Mouse (Mus musculus) left cerebral cortex, postnatal 4 days (tissue): ENCODE data around the gene Asb11. TPM values are rescaled to one million over a fixed set of nuclear protein-coding genes. Genes with fewer than 3 reads are reported as not detected.

ENCODE experiments used
- DNase-seq: peaks from one replicate; pipeline ENCODE4 v3.0.0-alpha.2; 2022
- intact Hi-C: fragments of 180-260 bp; cut with DNase I; formaldehyde crosslinking; loops from one replicate; pipeline ENCODE4 v1.15.1; 2025
- total RNA-seq, 2 experiments: library from RNA; stranded (reverse); gene quantifications; 2 replicates each; pipeline ENCODE4 v1.2.3; 2021

Asb11 gene
- total RNA-seq, 2 experiments from 2014 or later = 0.48 TPM; not detected in 1

DNA sequence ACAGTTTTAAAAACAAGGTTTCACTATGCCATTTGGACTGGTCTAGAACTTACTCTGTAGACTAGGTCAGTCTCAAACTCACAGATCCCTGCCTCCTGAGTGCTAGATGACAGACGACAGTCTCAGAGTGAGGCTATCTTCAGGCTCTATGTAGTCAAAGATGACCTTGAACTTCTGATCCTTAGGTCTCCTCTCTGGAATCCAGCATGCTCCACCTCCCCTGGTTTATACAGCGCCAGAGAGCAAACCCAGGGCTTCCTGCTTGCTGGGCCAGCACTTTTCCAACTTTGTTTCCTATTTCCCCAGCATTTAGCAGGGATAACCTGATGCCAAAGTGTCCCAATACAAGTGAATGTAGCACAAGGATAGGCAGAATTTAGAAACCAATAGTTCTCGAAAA is 3.9 kb downstream of the Asb11 start:
- intact Hi-C loops = no loop called here
- DNase-seq = no peak

DNA sequence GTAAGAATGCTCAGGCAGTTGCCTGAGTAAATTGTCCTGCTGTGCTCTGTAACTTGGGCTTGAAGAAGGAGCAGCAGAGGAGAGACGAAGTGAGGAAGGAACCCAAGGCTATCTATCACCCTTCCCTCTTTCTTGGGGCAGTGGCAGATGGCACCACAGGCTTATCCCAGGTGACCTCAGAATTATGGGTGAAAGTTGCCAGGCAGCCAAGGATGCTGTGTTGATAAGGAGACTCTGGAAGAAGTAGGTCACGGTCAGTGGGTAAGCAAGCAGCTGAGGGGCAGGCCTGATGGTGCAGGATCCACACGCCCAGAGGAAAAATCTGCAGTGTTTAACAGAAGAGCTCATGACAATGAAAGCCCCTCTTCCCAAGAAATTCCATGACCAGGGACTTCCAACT is 4.5 kb downstream of the Asb11 start:
- intact Hi-C loops = no loop called here
- no peak for DNase-seq

GRCm38 (mm10) chrX:164445601-164446000 is 8.8 kb downstream of the Asb11 start:
- intact Hi-C loops = loop anchor here (5.0 kb wide), 1 partner anchor 263 kb away; no protein-coding TSS in a partner anchor
- DNase-seq = no peak

GRCm38 (mm10) chrX:164446106-164446551 is 9.3 kb downstream of the Asb11 start:
- DNase-seq = no peak
- intact Hi-C loops = loop anchor here (5.0 kb wide), 1 partner anchor 264 kb away; no protein-coding TSS in a partner anchor

- intact Hi-C loops = loop anchor here (5.0 kb wide), 1 partner anchor 265 kb away; no protein-coding TSS in a partner anchor
- no peak for DNase-seq
These were observed 10.3 kb downstream of the Asb11 start for GRCm38 (mm10) chrX:164446835-164447681.

DNA sequence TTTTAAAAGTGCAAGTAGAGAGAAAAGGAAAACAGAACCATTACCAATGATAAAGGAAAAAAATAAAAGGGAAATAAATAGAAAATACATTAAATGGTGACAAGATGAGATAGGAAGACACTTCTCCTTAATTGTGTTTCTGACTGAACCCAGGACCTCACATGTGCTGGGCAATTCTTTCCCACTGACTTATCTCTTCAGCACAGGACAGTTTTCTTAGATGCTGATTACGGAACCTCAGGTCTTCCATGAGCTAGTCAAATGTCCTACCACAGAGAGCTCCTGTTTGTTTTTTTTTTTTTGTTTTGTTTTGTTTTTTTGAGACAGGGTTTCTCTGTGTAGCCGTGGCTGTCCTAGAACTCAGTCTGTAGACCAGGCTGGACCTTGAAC is 10.9 kb downstream of the Asb11 start:
- intact Hi-C loops = loop anchor here (5.0 kb wide), 1 partner anchor 265 kb away; no protein-coding TSS in a partner anchor
- DNase-seq = no peak

DNA sequence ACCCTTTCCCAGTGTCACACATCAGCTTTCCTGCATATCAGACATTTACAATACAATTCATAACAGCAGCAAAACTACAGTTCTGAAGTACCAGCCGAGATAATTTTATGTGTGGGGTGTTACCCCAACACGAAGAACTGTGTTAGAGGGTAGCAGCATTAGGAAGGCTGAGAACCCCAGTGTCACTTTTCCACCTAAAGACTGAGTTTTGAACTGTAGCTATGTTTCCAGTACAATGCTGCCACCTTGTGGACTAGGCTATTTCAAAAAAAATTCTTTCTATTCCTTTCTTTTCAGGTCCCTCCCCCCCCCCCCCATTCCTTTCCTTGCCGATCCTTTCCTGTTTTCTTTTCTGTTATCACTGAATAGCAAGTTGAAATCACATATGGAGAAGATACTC is 12.4 kb downstream of the Asb11 start:
- intact Hi-C loops = loop anchor here (5.0 kb wide), 1 partner anchor 267 kb away; no protein-coding TSS in a partner anchor
- DNase-seq = peak; percentile 8

DNA sequence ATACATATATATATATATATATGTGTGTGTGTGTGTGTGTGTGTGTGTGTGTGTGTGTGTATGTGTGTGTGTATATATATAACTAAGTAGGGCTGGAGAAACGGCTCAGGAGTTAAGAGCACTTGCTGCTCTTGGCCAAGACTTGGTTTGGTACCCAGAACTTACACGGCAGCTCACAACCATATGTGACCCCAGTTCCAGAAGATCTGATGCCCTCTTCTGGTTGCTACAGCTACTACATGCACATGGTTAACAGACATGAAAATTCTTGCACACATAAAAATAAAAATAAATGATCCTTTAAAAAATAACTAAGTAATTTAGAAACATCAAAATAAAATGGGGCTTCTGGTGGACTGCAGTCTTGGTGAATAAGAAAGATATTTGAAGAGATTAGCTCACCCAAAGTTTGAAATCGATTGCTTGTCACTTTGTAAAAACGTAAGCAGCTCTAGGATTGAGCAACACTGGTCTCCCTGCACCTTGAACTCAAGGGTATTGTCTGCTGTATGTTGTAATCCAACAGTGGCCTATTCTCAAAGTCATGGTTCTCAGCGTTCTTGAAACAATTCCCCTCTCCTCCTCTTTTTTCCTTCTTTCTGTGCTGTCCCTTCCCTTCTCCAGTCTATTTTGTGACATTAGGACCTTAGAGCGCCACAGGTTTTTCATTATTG is 22.5 kb downstream of the Asb11 start:
- no peak for DNase-seq

DNA sequence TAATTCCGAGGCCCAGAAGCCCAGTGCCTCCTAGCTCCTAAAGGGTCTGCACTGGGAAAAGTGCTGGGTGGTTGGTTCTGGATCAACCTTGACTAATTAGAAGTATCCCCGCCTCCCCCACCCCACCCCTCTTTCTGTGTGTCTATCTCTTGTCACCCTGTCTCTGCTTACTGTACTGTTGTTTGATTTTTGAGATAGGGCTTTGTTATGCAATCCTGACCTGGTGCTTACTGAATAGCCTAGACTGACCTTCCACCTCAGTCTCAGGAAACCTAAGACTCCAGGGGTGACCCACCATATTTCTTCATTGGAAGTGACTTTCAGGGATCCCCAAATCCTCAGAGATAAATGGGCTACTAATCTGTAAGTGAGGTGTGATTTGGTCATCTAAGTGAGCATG is 65.5 kb downstream of the Asb11 start:
- intact Hi-C loops = no loop called here
- no peak for DNase-seq

More for the DNA sequence above, 22.5 kb downstream of the Asb11 start:
- intact Hi-C loops = no loop called here

DNA sequence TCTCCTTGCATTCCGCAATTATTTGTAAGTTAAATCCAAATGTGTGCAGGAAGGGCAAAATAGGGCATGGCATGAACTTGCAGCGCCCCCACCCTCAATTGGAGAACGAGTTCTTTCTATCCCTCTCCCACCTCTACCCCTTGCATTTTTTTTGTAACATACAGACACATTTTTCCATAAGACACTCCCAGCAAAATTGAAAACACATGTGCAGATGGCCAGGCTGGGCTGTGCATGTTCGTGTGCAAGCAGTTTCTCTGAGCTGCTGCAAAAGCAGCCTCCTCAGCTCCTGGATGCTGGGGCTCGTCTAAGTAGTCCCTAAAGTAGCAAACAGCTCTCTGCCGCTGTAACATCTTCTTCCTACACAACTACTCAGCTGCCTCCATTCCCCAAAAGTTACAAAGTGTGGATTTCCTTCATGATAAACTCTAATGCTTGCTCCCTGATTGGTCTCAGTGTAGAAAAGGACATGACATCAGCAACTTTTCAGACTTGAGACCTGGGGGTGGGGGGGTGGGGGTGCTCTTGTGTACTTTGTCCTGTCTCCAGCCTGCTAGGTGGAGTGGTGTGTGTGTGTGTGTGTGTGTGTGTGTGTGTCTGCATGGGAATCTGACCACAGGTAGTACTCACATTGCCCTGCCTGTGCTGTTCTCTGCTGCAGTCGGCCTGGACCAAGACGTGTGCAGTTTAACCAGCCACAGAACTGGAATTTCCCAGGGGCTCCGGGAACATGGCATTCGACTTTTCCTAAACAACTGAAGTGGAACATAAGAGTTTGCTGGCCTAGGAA is 69.1 kb downstream of the Asb11 start, which contains the start of gene Asb9:
Gene Asb9, plus strand, starts transcription at position 619 of the 790 bp plus-strand sequence.
- intact Hi-C loops = no loop called here
- no peak for DNase-seq

DNA sequence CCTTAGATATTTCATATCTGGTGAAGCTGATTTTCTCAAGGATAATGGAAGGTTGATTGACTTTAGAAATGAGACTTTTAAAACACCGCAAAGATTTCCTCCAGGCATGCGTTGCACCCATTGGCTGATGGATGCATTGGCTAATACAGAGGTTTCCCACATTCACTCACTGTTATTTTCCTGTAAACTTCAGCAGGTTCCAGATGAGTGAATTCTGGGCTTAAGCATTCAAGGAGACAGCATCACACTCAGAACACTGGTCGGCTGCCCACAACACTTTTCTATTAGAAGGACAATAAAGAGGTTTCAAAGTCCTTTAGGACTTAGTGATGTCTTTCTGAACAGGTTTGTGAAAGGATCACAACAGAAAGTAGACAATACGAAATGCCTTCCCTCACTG is 70.3 kb downstream of the Asb11 start:
- intact Hi-C loops = no loop called here
- no peak for DNase-seq

DNA sequence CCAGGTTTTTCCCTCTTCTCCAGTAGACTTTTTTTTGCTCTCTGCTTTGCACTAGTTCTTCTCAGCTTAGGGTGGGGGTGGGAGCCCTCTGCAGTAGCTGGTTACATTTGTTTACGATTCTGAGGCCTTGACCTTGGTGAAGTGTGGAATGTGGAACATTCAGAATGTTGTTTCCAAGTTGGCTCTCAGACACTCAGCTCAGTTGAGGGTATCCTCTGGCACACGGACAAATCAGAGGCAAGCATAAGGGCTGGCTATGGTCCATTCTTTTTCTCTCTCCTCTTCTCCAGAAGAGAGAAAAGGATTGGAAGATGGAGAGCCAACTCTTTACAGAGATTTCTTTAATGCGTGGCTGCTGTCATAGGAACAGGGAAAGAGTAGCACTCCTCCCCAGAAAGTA is 71.9 kb downstream of the Asb11 start:
- DNase-seq = no peak
- intact Hi-C loops = no loop called here

Other genes with a start within 250 kb of the Asb11 start
- under 1 TPM; 0.48 to 0.64 TPM for gene Bmx, start 178.8 kb upstream of the Asb11 start, total RNA-seq
- 1 to 10 TPM; 2.5 to 2.8 TPM for gene Pir, start 167.6 kb upstream of the Asb11 start, total RNA-seq
- 1 to 10 TPM; 3.5 to 4.2 TPM for gene Vegfd, start 63.6 kb upstream of the Asb11 start, total RNA-seq
- gene Piga, start 17.2 kb upstream of the Asb11 start, total RNA-seq = 1 to 10 TPM; 6.0 to 7.1 TPM
- not detected for gene Asb9, start 69.3 kb downstream of the Asb11 start, total RNA-seq